Mouse (Mus musculus): ENCODE measurements around the gene Glyctk.
A peak's percentile ranks its signal among the peaks of the same experiment; 100 is the strongest.
"Not testable (repeated sequence)": the region's sequence is repeated elsewhere in the genome, so short reads cannot be mapped to it uniquely, and the experiment has no call there.

The Glyctk gene

GRCm38 (mm10) chr9:106175552-106176200 lies 17.7 kb upstream of the Glyctk start:
- DNase-seq = no peak

- DNase-seq = no peak
Measured at GRCm38 (mm10) chr9:106173363-106173762, 15.4 kb upstream of the Glyctk start.

DNA sequence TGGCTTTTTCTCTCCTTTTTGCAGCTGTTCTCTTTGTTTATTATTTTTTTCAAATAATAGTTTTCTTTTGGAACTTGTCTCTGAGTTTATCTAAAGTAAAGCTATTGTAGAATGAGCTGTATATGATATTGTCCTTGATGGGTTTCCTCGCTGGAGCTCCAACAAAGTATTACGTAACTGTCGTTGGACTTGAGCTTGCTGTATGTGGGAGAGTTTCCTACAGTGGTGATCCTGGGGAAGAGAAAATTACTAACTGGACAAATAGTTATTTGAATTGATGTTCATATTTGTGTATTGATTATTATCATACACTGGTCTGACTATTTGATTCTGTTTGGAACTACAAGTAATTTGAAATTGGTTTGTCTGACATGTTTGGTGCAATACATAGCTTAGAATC lies 14.6 kb upstream of the Glyctk start:
- no peak for DNase-seq

DNA sequence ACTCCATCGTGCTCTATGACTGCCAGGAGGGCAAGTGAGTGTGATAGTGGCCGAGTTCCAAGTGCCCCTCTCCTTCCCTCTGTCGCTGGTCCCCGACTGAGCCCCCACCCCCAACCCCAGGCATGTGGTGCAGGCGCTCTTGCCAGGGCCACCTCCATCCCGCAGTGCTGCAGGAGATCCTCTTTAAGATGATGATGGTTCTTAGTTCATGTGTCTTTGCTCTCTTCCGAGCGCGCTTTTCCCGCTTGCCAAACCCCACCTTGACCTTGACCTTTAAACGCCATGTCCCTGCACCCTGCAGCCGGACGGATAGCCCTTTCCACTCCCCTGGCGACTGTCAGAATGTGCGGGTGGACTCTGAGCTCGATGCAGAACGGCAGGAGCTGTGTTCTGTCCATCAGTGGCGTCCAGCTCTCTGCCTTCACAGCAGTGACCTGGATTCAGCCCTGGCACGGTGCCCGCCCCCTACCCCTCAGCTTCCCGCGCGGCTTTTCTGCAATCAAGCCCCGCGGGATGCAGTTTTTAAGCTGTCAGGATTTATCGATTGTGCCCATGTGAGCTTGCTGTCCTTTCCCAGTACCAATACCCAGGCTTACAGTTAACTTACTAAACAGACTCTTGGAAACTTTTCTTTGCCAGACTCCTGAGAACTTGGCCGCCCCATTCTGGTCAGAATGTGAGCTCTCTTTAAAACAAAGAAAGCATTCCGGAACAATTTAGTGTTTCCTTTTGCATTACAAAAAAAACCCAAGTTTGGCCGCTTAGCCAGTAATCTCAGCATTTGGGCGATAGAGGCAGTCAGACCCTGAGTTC lies 13.6 kb upstream of the Glyctk start:
- peak; percentile 57 for DNase-seq

DNA sequence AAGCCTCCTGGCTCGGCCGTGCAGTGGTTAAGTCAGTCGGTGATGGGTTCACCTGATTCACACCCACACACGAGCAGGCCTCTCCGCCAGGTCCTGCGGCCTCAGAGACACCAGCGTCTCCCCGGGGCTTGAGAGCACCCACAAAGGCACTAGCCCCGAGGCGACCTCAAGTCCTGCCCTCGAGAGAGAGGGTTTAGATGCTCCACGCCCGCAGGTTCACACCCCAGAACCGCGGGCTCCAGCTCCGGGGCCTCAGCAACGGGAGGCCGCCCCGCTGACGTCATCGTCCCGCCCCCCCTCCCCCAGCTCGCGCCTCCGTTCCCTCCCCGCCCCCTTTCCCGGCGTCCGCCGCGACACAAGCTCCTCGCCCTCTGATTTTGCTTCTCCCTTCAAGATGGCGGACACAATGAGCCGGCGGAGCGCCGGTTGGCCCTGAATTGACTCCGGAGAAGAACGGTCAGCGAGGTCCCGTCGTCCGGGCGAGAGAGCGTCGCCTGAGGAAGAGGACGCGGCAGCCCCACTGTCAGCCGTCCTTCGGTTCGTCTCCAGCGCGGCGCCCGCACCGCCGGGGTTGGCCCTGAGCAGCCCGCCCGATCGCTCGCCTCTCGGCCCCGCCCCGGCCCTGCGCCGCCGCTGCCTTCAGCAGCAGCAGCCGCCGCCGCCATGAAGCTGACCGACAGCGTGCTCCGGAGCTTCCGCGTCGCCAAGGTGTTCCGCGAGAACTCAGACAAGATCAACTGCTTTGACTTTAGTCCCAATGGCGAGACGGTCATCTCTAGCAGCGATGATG lies 12.8 kb upstream of the Glyctk start, which contains the start of gene Wdr82:
Gene Wdr82, plus strand, starts transcription at position 373 of the 790 bp plus-strand sequence.
- peak; percentile 90 for DNase-seq

DNA sequence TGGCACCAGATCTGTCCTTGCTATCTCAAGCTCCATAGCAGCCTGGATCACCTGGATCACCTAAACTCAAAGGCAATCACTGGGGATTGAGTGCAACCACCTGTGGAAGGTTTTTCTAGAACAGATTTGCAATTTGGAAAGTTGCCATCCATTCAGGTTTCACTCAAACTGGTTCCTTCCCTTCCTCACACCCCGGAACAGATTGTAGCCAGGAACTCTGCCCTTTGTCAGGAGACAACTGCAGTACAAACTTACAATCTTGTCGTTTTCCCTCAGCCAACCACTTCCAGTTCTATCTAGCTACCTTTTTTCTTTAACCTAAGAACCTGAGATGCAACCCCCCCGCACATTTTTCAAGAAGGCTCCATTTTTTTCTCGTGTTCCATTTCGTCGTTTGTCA lies 12.0 kb upstream of the Glyctk start:
- no peak for DNase-seq

DNA sequence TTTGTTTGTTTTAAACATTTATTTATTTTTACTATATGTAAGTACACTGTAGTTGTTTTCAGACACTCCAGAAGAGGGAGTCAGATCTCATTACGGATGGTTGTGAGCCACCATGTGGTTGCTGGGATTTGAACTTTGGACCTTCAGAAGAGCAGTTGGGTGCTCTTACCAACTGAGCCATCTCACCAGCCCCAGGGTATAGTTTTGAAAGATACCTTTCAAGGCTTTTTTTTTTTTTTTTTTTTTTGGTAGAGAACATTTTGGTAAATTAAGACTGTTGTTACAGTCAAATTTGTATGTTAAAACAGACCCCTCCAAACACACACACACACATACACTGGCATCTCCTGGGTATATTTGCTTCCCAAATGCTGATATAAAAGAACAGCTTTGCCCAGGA lies 11.1 kb upstream of the Glyctk start:
- DNase-seq = not testable (repeated sequence)

- no peak for DNase-seq
Measured at GRCm38 (mm10) chr9:106167703-106168102, 9.8 kb upstream of the Glyctk start.

GRCm38 (mm10) chr9:106167241-106167640 lies 9.3 kb upstream of the Glyctk start:
- DNase-seq = no peak

DNA sequence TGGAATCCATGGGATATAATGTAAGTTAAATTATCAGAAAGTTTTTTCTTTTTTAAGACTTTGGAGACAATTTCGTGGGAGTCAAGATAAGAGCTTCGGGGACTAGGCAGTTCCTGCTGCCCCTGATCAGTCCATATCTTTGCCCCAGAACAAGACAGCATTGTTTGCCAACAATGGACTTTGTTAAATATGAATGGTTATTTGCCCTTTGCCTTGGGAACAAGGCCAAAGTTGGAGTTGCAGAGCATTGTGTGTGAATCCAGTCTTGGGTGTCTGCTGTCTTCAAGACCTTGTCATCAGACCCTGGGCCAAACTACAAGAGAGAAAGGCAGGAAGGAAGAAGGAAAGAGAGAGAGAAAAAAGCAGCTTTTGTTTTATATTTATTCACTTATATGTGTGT lies 8.8 kb upstream of the Glyctk start:
- no peak for DNase-seq

DNA sequence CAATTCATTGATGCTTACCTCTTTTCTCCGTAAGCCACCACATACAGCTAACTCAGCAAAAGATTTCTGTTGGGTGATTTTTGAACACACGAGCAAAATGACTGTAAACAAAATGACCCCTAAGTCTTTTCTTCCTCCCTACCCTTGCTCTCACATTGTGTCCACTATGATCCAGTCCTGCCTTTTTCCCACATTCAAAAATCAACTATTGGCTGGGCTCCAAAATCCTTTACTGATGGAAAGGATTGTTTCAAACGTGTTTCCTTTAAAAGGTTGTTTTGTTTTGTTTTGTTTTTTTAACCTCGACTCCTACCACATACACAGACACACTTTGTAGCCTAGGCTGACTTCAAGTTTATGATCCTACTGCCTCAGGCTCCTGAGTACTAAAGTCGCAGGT lies 2.5 kb upstream of the Glyctk start:
- DNase-seq = no peak

GRCm38 (mm10) chr9:106159784-106160301 lies 1.9 kb upstream of the Glyctk start:
- peak; percentile 91 for DNase-seq

- DNase-seq = no peak
Measured at GRCm38 (mm10) chr9:106159237-106159636, 1.3 kb upstream of the Glyctk start.

DNA sequence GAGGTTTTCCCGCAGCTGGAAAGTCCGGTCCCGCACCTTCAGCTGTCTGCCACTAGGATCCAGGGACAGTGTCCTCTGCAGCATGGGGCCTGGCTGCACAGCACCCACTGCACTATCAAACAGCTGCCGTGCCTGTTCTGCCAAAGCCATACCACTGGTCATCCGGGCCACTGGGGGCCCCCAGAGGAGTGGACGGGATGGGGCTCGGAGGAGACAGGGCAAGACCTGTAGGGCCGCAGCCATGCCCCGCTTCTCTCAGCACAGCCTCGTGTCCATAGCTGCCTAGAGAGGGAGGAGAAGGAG lies 364 bp downstream of the Glyctk start:
- DNase-seq = no peak

GRCm38 (mm10) chr9:106156921-106157622 lies 866 bp downstream of the Glyctk start:
- DNase-seq = no peak

DNA sequence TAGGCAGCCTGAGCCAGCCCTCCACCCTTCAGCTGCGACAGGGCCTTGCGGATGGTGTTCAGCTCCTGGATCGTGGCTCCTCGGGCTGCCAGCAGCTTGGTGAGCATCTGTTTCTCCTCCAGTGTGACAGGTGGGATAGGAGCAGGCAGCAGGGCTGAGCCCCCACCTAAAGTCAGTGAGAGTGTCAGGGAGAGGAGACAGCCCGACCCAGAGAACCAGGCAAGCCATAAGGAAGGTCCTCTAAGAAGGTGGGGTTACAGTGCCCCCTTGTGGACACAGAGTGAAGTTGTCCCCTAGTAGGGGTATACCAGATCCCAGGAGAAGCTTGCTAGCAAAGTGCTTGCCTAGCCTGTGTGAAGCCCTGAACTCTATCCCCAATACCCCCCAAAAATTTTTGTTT lies 1.5 kb downstream of the Glyctk start:
- peak; percentile 40 for DNase-seq

GRCm38 (mm10) chr9:106154106-106154505 lies 3.8 kb downstream of the Glyctk start:
- no peak for DNase-seq

DNA sequence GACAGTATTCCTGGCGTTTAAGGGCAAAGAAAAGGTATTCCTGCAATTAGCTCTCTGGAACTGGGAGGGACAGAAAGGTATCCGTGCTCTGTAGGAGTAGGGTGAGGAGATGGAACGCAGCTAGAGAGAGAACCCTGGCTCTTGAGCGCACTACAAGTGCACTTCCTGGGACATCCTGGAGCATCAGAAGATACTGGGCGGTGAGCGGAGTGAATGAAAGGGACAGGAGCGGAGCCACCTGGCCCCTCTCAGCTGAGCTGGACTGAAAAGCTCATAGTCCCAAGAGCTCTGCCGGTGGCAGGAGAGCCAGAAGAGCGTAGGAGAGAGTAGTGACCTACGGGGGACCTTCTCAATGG lies 8.6 kb downstream of the Glyctk start:
- no peak for DNase-seq

GRCm38 (mm10) chr9:106148541-106149398 lies 9.2 kb downstream of the Glyctk start:
- no peak for DNase-seq

- DNase-seq = no peak
Measured at GRCm38 (mm10) chr9:106147851-106148431, 10.0 kb downstream of the Glyctk start.

GRCm38 (mm10) chr9:106147281-106147680 lies 10.7 kb downstream of the Glyctk start:
- DNase-seq = no peak

GRCm38 (mm10) chr9:106145582-106145981 lies 12.4 kb downstream of the Glyctk start:
- no peak for DNase-seq
